Mouse (Mus musculus) small intestine, adult 2 months (tissue): ENCODE measurements around the gene Ncoa3.
A peak's percentile ranks its signal among the peaks of the same experiment; 100 is the strongest.
"Not testable (repeated sequence)": the region's sequence is repeated elsewhere in the genome, so short reads cannot be mapped to it uniquely, and the experiment has no call there.

ENCODE experiments used
- CTCF ChIP-seq: fragments of 200-500 bp; IDR thresholded peaks from 2 replicates; pipeline ENCODE4 v1.5.1; 2012; ENCODE audit warnings: low read depth, mild to moderate bottlenecking, control low read depth, inconsistent platforms, low read length, moderate library complexity, mixed read lengths; ENCODE audit not compliant: insufficient replicate concordance, insufficient read length; ENCODE audit errors: extremely low read depth
- POLR2A ChIP-seq: fragments of 200-500 bp; IDR thresholded peaks from 2 replicates; pipeline ENCODE4 v1.6.1; 2012; ENCODE audit warnings: low read depth, mild to moderate bottlenecking, control low read depth, inconsistent platforms, low read length, moderate library complexity

- not testable (repeated sequence) for TF ChIP-seq POLR2A
- TF ChIP-seq CTCF, result peak; percentile 48; the same call in 1 of the 2 replicates
Measured at GRCm38 (mm10) chr2:166084964-166085363, 92.5 kb downstream of the Ncoa3 start.
